Mouse (Mus musculus): Measurements from ENCODE around the gene Zfp106.

The Zfp106 gene

DNA sequence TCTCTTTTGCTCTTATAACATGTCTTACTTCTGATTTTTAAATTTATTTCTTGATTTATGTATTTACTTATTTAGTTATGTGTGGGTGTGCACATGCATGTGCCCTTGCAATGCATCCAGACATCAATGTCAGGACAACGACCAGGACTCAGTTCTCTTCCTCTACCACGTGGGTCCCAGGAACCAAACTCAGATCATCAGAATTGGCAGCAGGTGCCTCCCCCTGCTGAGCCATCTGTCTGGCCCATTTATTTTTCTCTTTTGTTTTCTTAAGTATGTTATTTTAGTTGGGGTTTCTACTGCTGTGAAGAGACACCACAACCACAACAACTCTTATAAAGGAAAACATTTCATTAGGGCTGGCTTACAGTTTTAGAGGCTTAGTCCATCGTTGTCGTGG lies 92.8 kb downstream of the Zfp106 start:
- DNase-seq (ENCODE audit: low read depth): no peak

DNA sequence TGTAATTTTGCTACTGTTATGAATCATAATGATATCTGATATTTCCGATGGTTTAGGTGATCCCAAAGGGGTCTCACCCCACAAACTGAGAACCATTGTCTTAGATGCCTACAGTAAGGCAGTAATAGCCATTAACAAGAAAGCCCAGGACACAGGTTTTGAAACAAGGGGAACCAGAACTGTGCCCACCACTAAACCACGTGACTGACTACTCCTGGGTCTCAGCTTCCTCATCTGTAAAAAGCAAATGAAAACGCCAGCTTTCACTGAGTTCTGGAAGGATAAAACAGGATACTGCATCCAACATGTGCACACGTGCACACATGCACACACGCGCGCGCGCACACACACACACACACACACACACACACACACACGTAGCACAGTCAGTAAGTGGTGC lies 93.9 kb downstream of the Zfp106 start:
- no peak for DNase-seq (ENCODE audit: low read depth)

DNA sequence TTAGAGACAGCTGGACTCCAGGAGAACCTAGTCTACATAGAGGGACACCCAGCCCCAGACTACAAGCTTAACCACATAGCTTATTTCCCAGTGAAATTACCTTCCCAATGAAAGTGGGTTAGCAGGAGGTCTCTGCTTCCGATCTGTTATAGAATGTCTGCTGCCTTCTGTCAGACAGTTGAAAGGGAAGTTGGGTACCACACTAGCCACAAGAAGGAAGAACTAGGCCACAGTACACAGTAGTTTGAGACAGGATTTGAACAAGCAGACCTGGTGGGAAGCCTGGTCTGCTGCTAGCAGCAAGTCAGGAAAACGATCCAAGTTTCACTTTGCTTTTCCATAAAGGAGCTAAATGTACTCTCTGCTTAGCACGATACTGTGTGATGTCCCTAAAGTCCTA lies 94.4 kb downstream of the Zfp106 start:
- DNase-seq (ENCODE audit: low read depth): no peak

DNA sequence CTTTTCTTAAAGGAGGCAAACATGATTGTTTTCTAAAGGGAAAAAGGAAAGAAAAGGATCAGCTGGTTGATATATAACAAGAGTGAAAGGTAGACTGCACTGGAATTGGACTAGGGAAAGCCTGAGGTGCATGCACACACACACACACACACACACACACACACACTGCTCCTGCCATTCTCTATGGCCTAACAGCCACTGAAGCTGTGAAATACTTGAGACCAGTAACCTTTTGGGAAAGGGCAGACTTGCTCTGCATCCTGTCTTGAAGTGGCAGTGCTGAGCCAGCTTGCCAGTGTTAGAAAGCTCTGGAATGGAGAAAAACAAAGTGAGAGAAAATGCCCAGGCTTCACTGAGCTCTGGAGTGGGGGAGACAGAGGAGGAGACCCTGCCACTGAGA lies 95.6 kb downstream of the Zfp106 start:
- DNase-seq (ENCODE audit: low read depth): no peak

DNA sequence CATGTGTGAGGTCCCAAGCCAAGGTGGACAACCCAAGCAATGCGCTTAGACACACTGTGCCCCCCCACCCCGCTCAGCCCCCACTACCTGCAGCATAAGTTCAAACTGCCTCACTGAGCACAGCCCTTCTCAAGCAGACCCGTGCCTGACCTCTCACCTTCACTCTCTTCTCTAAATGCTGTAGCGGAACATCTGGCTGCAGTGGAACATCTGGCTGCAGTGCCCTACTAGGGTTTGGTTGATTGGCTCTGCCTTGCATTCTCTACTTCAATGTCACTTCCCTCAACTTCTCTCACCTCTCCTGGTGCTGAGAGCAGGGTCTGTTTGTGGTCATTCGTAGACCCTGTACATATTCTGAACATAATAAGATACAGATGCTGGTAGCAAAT lies 98.3 kb downstream of the Zfp106 start:
- no peak for DNase-seq (ENCODE audit: low read depth)

DNA sequence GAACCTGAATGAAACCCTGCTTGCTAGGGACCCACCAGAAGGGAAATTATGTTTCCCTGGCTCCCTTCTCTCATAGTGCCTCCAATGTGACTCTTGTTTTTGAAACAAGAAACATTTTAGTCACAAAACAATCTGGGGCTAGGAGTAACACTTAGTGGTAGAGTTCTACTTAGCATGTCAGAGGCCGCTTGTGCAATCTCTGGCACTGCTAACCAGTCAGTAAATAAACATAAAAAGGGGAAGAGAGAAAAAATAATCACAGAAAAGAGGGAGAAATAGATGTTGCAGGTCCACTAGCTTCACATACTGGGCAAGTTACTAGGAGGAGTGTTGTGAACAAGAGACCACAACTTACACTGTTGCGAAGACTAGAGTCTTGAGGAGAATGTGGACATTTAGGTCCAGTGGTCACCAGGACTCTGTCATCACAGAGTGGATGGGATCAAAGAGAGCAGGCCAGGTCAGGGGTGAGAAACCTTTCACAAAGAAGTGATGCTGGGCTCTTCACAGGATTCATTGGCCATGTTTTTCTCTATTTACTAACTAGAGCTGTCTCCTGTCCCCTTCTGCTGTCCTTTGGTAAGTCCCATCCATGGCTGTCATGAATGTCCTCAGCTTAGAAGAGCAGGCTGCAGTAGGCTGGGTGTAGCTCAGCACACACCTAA lies 98.8 kb downstream of the Zfp106 start:
- no peak for DNase-seq (ENCODE audit: low read depth)

DNA sequence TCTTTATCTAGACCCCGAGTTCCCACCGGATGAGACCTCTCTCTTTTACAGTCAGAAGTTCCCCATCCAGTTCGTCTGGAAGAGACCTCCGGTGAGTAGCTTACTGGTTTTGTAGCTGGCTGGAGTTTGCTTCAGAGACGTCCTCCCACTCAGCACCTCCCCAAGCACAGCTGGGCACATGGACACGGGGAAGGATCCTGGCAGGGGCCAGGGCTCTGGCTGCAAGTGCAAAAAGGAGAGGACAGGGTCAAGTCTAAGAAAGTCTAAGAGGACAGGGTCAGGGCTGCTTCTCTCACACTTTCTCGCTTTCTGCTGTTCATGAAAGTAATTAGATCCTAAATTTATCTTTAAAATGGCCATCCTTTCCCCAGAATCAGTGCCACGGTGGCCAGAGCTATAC lies 99.6 kb downstream of the Zfp106 start:
- no peak for DNase-seq (ENCODE audit: low read depth)

DNA sequence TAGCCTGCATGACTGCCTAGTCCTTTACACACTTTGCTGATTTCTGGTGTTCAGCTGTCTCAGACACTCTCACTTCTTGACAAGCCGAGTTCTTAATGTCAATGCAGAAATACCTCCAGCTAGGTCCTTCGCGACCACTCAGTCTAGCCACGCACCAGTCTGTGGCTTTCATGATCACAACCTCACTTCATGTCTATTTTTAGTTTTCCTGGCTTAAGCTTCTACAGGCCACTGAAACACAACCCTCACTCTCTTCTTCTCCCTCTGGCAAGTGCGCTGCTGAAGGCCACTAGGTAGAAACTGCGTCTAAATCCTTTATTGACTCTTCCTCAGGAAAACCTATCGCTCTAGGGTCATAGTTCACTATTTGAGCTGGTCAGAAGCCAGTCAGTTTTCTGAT lies 100.3 kb downstream of the Zfp106 start:
- DNase-seq (ENCODE audit: low read depth): no peak

DNA sequence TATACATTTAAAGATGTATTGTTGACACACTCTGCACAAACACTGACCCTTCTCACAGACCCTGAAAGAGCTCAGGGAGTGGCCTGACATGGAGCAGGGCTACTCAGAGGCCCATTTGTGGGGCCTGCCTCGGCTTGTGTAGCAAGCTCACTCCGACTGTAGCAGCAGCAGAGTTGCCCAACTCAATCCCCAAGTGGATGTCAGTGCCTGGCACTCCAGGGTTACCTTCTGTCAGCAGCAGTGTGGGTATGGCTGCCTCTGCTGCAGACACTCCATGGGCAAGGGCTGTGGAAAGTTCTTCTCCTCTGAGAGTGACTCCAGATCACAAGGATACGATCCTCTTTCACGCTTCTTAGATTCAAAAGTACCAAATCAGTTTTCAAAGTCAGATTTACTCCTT lies 103.4 kb downstream of the Zfp106 start:
- DNase-seq (ENCODE audit: low read depth): no peak

Measured in c-Kit-positive CD71-negative TER-119-negative erythroid progenitor cells, embryonic 14.5 days (primary cell).